Comparison of ENCODE assay signal across 11 mouse cellular contexts in genomic region chr5:101854667-101855066, GRCm38 (mm10).
DNase-seq lines count a peak whose midpoint lies in the region; ATAC-seq and TF ChIP-seq lines count a peak whose summit lies in the region.
"Had no signal": no experiment of that assay in that cellular context is flagged by ENCODE, and none has a peak within 500 bp of the region (broad histone marks: within the 10 kb centered on the region; RNA-seq: fewer than 3 reads in every experiment).

No protein-coding gene starts in this region.

- 68% methylated on average over 7 of the region's 7 CpGs for WGBS in liver, embryonic 14.5 days (ENCODE audit: insufficient replicate concordance)

- H3K36me3 ChIP-seq in testis, adult 2 months (ENCODE audit: control insufficient read depth, insufficient read depth, low read length) = peaks cover 9% of the 10 kb centered on the region
- H3K36me3 ChIP-seq in liver, embryonic 14.5 days (replicated peaks; ENCODE audit: control insufficient read depth, insufficient read depth, low read depth) = peaks cover 5% of the 10 kb centered on the region

- no peak overlapping the region for H3K4me2 ChIP-seq in liver, embryonic 14.5 days (ENCODE audit: low read depth)
- H3K4me2 ChIP-seq: forebrain, embryonic 13.5 days; midbrain, embryonic 15.5 days had no signal

- peaks cover 5% of the 10 kb centered on the region for H3K4me1 ChIP-seq in testis, adult 2 months (ENCODE audit: control insufficient read depth, insufficient read depth, low read length)
- H3K4me1 ChIP-seq in liver, embryonic 14.5 days (replicated peaks; ENCODE audit: control insufficient read depth in 2 of 2, insufficient read depth in 2 of 2, low read length in 1 of 2) = no peaks in the 10 kb centered on the region
- H3K4me1 ChIP-seq: forebrain, embryonic 13.5 days; midbrain, embryonic 15.5 days had no signal

- H3K27me3 ChIP-seq in testis, adult 2 months (ENCODE audit: control insufficient read depth, insufficient read depth, low read length) = no peaks in the 10 kb centered on the region
- H3K27me3 ChIP-seq in liver, embryonic 14.5 days (ENCODE audit: control insufficient read depth, insufficient read depth, low read length) = no peaks in the 10 kb centered on the region
- H3K27me3 ChIP-seq: forebrain, embryonic 13.5 days; midbrain, embryonic 15.5 days had no signal

- TF ChIP-seq EP300 in liver, embryonic 14.5 days (IDR thresholded peaks at IDR 0.05; ENCODE audit: low read depth) = no peak

- DNase-seq in gastrocnemius, postnatal 10 days = peak; percentile 26
- DNase-seq in gastrocnemius, postnatal 36 days = no peak
- DNase-seq in testis, postnatal 14 days (ENCODE audit: low spot score) = no peak
- DNase-seq in liver, embryonic 14.5 days (ENCODE audit: low read depth in 3 of 3, low spot score in 3 of 3) = no peak
- no peak for DNase-seq in frontal cortex, postnatal 10 days (ENCODE audit: low spot score in 2 of 2)
- DNase-seq in heart, postnatal 10 days = no peak
- DNase-seq: cerebellum, adult 9-11 months; thymus, postnatal 14 days had no signal

- no peak overlapping the region for H3K9ac ChIP-seq in liver, embryonic 14.5 days (replicated peaks)
- H3K9ac ChIP-seq: forebrain, embryonic 13.5 days; midbrain, embryonic 15.5 days had no signal

- TF ChIP-seq CTCF in testis, adult 2 months (IDR thresholded peaks at IDR 0.05; ENCODE audit: control insufficient read depth, insufficient read depth, insufficient replicate concordance, low read depth, low read length) = peak; percentile 31; the same call in 1 of the 2 replicates
- peak; percentile 62 for TF ChIP-seq CTCF in liver, embryonic 14.5 days (IDR thresholded peaks at IDR 0.05; ENCODE audit: low read depth)

- peak overlapping the region; percentile 8; the same call in 1 of the 2 replicates for H3K4me3 ChIP-seq in testis, adult 2 months (ENCODE audit: control insufficient read depth, low read depth, low read length)
- H3K4me3 ChIP-seq in liver, embryonic 14.5 days (ENCODE audit: insufficient read depth in 1 of 2, low read depth in 2 of 2, low read length in 2 of 2) = no peak overlapping the region
- H3K4me3 ChIP-seq: forebrain, embryonic 13.5 days; midbrain, embryonic 15.5 days had no signal

- no peaks in the 10 kb centered on the region for H3K9me3 ChIP-seq in liver, embryonic 14.5 days (ENCODE audit: control insufficient read depth, low read length)
- H3K9me3 ChIP-seq: forebrain, embryonic 13.5 days; midbrain, embryonic 15.5 days had no signal

- intact Hi-C loops in gastrocnemius, postnatal 36 days (cut with DNase I) = no loop called here
- intact Hi-C loops in heart, postnatal 10 days (cut with DNase I) = no loop called here

- no peak; the same call in 1 of the 2 replicates for ATAC-seq in liver, embryonic 14.5 days (ENCODE audit: insufficient read depth)
- ATAC-seq: forebrain, embryonic 13.5 days; midbrain, embryonic 15.5 days had no signal

- H3K27ac ChIP-seq in testis, adult 2 months (ENCODE audit: control insufficient read depth, insufficient read depth, low read depth, low read length) = no peak overlapping the region
- H3K27ac ChIP-seq in liver, embryonic 14.5 days = no peak overlapping the region
- H3K27ac ChIP-seq: forebrain, embryonic 13.5 days; midbrain, embryonic 15.5 days had no signal

- TF ChIP-seq POLR2A in testis, adult 2 months (IDR thresholded peaks at IDR 0.05; ENCODE audit: control insufficient read depth, low read depth, low read length) = no peak
